Mouse (Mus musculus) C2C12 (cell line): ENCODE measurements around the gene Tet2. TPM values are rescaled to one million over a fixed set of nuclear protein-coding genes. Genes with fewer than 3 reads are reported as not detected.
"Not testable (repeated sequence)": the region's sequence is repeated elsewhere in the genome, so short reads cannot be mapped to it uniquely, and the experiment has no call there.

Source experiments
- H3K27me3 ChIP-seq: one replicate; pipeline ENCODE4 v1.6.1; 2011; ENCODE audit not compliant: control insufficient read depth, insufficient read depth, insufficient read length
- H3K36me3 ChIP-seq: one replicate; pipeline ENCODE4 v1.6.1; 2011; ENCODE audit not compliant: control insufficient read depth, insufficient read depth
- H3K4me3 ChIP-seq: one replicate; pipeline ENCODE4 v1.5.1; 2011; ENCODE audit warnings: mild to moderate bottlenecking, control low read depth; ENCODE audit not compliant: poor library complexity, insufficient read depth, severe bottlenecking
- H3K79me2 ChIP-seq: one replicate; pipeline ENCODE4 v1.6.1; 2011; ENCODE audit not compliant: control insufficient read depth, insufficient read depth
- H3K79me3 ChIP-seq: one replicate; pipeline ENCODE4 v1.6.1; 2011; ENCODE audit warnings: low read depth, control low read depth
- H3ac ChIP-seq: one replicate; pipeline ENCODE3; 2011; ENCODE audit warnings: low read depth; ENCODE audit not compliant: control insufficient read depth, insufficient read length
- CEBPB ChIP-seq: IDR thresholded peaks from one replicate; pipeline ENCODE4 v1.6.1; 2011; ENCODE audit warnings: low read depth, mild to moderate bottlenecking, control low read depth, moderate library complexity
- CTCF ChIP-seq: IDR thresholded peaks from one replicate; pipeline ENCODE4 v1.5.1; 2011; ENCODE audit not compliant: control insufficient read depth, insufficient read depth, insufficient read length
- FOSL1 ChIP-seq: IDR thresholded peaks from one replicate; pipeline ENCODE4 v1.8.0; 2011; ENCODE audit warnings: mild to moderate bottlenecking, low read length; ENCODE audit not compliant: poor library complexity, insufficient read depth, severe bottlenecking
- MAX ChIP-seq: IDR thresholded peaks from one replicate; pipeline ENCODE4 v1.6.1; 2011; ENCODE audit warnings: mild to moderate bottlenecking, control low read depth
- MYOD1 ChIP-seq: IDR thresholded peaks from one replicate; pipeline ENCODE4 v1.6.1; 2011; ENCODE audit warnings: low read depth; ENCODE audit not compliant: control insufficient read depth, insufficient read length
- MYOG ChIP-seq: IDR thresholded peaks from one replicate; pipeline ENCODE4 v1.6.1; 2011; ENCODE audit not compliant: control insufficient read depth, insufficient read length; ENCODE audit errors: extremely low read depth
- USF1 ChIP-seq: IDR thresholded peaks from one replicate; pipeline ENCODE4 v1.6.1; 2011; ENCODE audit warnings: low read depth, mild to moderate bottlenecking, control low read depth, moderate library complexity
- long read RNA-seq, 2 experiments: library from polyadenylated mRNA; unstranded; transcript quantifications; one replicate each; pipeline ENCODE4 v2.0.0; 2019 to 2020
- polyA plus RNA-seq: library from polyadenylated mRNA; unstranded; fragments of >200 nt; fragmentation: generic; extraction: Trizol; gene quantifications from one replicate; pipeline ENCODE4 v1.2.1, GENCODE M21; 2012; ENCODE audit warnings: missing spikeins

Gene Tet2
- 1.5 TPM for polyA plus RNA-seq
- long read RNA-seq, experiment 1, partial matches to known transcripts = 0 of 1 reads
- long read RNA-seq, experiment 1, other reads (novel, unspliced or antisense) = 1 of 1 reads
- long read RNA-seq, experiment 2, partial matches to known transcripts = 1 of 5 reads
- long read RNA-seq, experiment 2, other reads (novel, unspliced or antisense) = 4 of 5 reads

GRCm38 (mm10) chr3:133544551-133545303 is at the start of gene Tet2:
Gene Tet2, minus strand, starts transcription at chr3:133545139.
- peaks cover 37% of the 10 kb centered on the region for H3K79me2 ChIP-seq
- no peaks in the 10 kb centered on the region for H3K36me3 ChIP-seq
- peak within 1 kb of the TSS; percentile 90 for H3ac ChIP-seq
- peak within 1 kb of the TSS; percentile 50 for H3K4me3 ChIP-seq
- H3K79me3 ChIP-seq = peaks cover 2% of the 10 kb centered on the region
- TF ChIP-seq MAX = no peak
- TF ChIP-seq MYOG = no peak
- no peak for TF ChIP-seq CEBPB
- TF ChIP-seq FOSL1 = no peak
- TF ChIP-seq USF1 = peak; percentile 9
- no peak for TF ChIP-seq CTCF
- H3K27me3 ChIP-seq = no peaks in the 10 kb centered on the region

- H3K79me2 ChIP-seq, H3K79me3 ChIP-seq: not testable (repeated sequence)
These were observed 48.1 kb upstream of the Tet2 start for GRCm38 (mm10) chr3:133592995-133593394.

GRCm38 (mm10) chr3:133590506-133591152 is 45.7 kb upstream of the Tet2 start:
- Histone ChIP-seq H3K27me3 (no peaks in the 10 kb centered on the region), H3ac (no peak overlapping the region), H3K4me3 (no peak overlapping the region), H3K79me3 (no peaks in the 10 kb centered on the region), H3K36me3 (no peaks in the 10 kb centered on the region), H3K79me2 (no peaks in the 10 kb centered on the region)
- TF ChIP-seq MYOD1 = no peak
- TF ChIP-seq CTCF = no peak
- TF ChIP-seq FOSL1 = no peak
- TF ChIP-seq MAX = no peak
- TF ChIP-seq CEBPB = no peak
- no peak for TF ChIP-seq USF1
- no peak for TF ChIP-seq MYOG

More at GRCm38 (mm10) chr3:133592995-133593394, 48.1 kb upstream of the Tet2 start:
- not testable (repeated sequence) for H3K27me3 ChIP-seq, H3K36me3 ChIP-seq, H3K4me3 ChIP-seq, H3ac ChIP-seq

GRCm38 (mm10) chr3:133585010-133585409 is 40.1 kb upstream of the Tet2 start:
- TF ChIP-seq USF1 (no peak), CTCF (no peak), MYOD1 (no peak), CEBPB (no peak), MAX (no peak), FOSL1 (no peak), MYOG (no peak)
- no peak overlapping the region for H3ac ChIP-seq
- no peaks in the 10 kb centered on the region for H3K36me3 ChIP-seq

GRCm38 (mm10) chr3:133583411-133584025 is 38.6 kb upstream of the Tet2 start:
- Histone ChIP-seq H3K27me3 (no peaks in the 10 kb centered on the region), H3K36me3 (no peaks in the 10 kb centered on the region), H3K4me3 (no peak overlapping the region), H3ac (no peak overlapping the region), H3K79me2 (no peaks in the 10 kb centered on the region), H3K79me3 (no peaks in the 10 kb centered on the region)
- no peak for TF ChIP-seq CEBPB
- no peak for TF ChIP-seq FOSL1
- TF ChIP-seq MYOG = no peak
- TF ChIP-seq MAX = no peak
- TF ChIP-seq MYOD1 = no peak
- TF ChIP-seq CTCF = no peak
- TF ChIP-seq USF1 = no peak

More at GRCm38 (mm10) chr3:133585010-133585409, 40.1 kb upstream of the Tet2 start:
- Histone ChIP-seq H3K27me3 (no peaks in the 10 kb centered on the region), H3K79me2 (no peaks in the 10 kb centered on the region), H3K79me3 (no peaks in the 10 kb centered on the region), H3K4me3 (no peak overlapping the region)
